Mouse (Mus musculus) ES-Bruce4 (cell line): ENCODE measurements around the gene Rerg. TPM values are rescaled to one million over a fixed set of nuclear protein-coding genes. Genes with fewer than 3 reads are reported as not detected.

Experiments
- H3K27ac ChIP-seq: 2 replicates; pipeline ENCODE4 v1.5.1; 2012; ENCODE audit warnings: low read length, inconsistent platforms; ENCODE audit not compliant: insufficient read depth
- H3K27me3 ChIP-seq: 2 replicates; pipeline ENCODE4 v1.6.1; 2012; ENCODE audit warnings: mild to moderate bottlenecking, low read length, inconsistent platforms; ENCODE audit not compliant: control insufficient read depth, poor library complexity, insufficient read depth, severe bottlenecking
- H3K36me3 ChIP-seq: 2 replicates; pipeline ENCODE4 v1.6.1; 2012; ENCODE audit warnings: inconsistent platforms, mild to moderate bottlenecking, low read length, moderate library complexity; ENCODE audit not compliant: control insufficient read depth, poor library complexity, insufficient read depth, severe bottlenecking
- H3K4me1 ChIP-seq: one replicate; pipeline ENCODE4 v1.8.1; 2011; ENCODE audit warnings: low read length; ENCODE audit not compliant: control insufficient read depth, insufficient read depth
- H3K4me3 ChIP-seq: 2 replicates; pipeline ENCODE4 v1.5.1; 2011; ENCODE audit warnings: low read depth, mild to moderate bottlenecking, low read length
- H3K9ac ChIP-seq: 2 replicates; pipeline ENCODE4 v1.6.1; 2012; ENCODE audit warnings: low read depth, mild to moderate bottlenecking, inconsistent platforms; ENCODE audit not compliant: poor library complexity, severe bottlenecking
- H3K9me3 ChIP-seq: replicated peaks from 2 replicates; pipeline ENCODE4 v1.6.1; 2012; ENCODE audit warnings: mild to moderate bottlenecking, low read length, inconsistent platforms; ENCODE audit not compliant: control insufficient read depth, poor library complexity, insufficient read depth, severe bottlenecking
- CTCF ChIP-seq: IDR thresholded peaks from one replicate; pipeline ENCODE4 v1.8.1; 2011; ENCODE audit warnings: low read depth, low read length
- EP300 ChIP-seq: IDR thresholded peaks from 2 replicates; pipeline ENCODE4 v1.6.1; 2011; ENCODE audit warnings: low read depth, low read length; ENCODE audit not compliant: insufficient read depth
- POLR2A ChIP-seq: IDR thresholded peaks from one replicate; pipeline ENCODE4 v1.8.1; 2011; ENCODE audit warnings: low read length; ENCODE audit not compliant: insufficient read depth
- polyA plus RNA-seq: library from polyadenylated mRNA; stranded (reverse); fragments of >200 nt; gene quantifications from 2 replicates; pipeline ENCODE4 v1.2.4, GENCODE M21; 2011; ENCODE audit warnings: low read depth; ENCODE audit not compliant: missing spikeins, insufficient read depth, insufficient read length

Rerg gene
- polyA plus RNA-seq, 1 experiment = not detected

- H3K9ac ChIP-seq = no peak overlapping the region
- H3K27ac ChIP-seq = no peak overlapping the region
- TF ChIP-seq EP300 = no peak
- no peaks in the 10 kb centered on the region for H3K27me3 ChIP-seq
- peaks cover 2% of the 10 kb centered on the region for H3K4me1 ChIP-seq
- no peaks in the 10 kb centered on the region for H3K36me3 ChIP-seq
- no peak overlapping the region for H3K4me3 ChIP-seq
- no peaks in the 10 kb centered on the region for H3K9me3 ChIP-seq
These were observed 19.3 kb downstream of the Rerg start for GRCm38 (mm10) chr6:137151015-137151414.

GRCm38 (mm10) chr6:137149833-137150232 lies 20.5 kb downstream of the Rerg start:
- no peak for TF ChIP-seq CTCF
- no peak for TF ChIP-seq POLR2A
- no peak for TF ChIP-seq EP300
- Histone ChIP-seq H3K36me3 (no peaks in the 10 kb centered on the region), H3K9me3 (no peaks in the 10 kb centered on the region), H3K9ac (no peak overlapping the region), H3K4me3 (no peak overlapping the region), H3K27me3 (no peaks in the 10 kb centered on the region), H3K27ac (no peak overlapping the region), H3K4me1 (no peaks in the 10 kb centered on the region)

GRCm38 (mm10) chr6:137146910-137147309 lies 23.4 kb downstream of the Rerg start:
- TF ChIP-seq POLR2A (no peak), EP300 (no peak), CTCF (no peak)

GRCm38 (mm10) chr6:137145611-137146010 lies 24.7 kb downstream of the Rerg start:
- TF ChIP-seq EP300 (no peak), CTCF (no peak), POLR2A (no peak)

More at GRCm38 (mm10) chr6:137146910-137147309, 23.4 kb downstream of the Rerg start:
- Histone ChIP-seq H3K4me1 (no peaks in the 10 kb centered on the region), H3K9ac (no peak overlapping the region), H3K27me3 (no peaks in the 10 kb centered on the region), H3K27ac (no peak overlapping the region), H3K9me3 (no peaks in the 10 kb centered on the region), H3K4me3 (no peak overlapping the region), H3K36me3 (no peaks in the 10 kb centered on the region)

GRCm38 (mm10) chr6:137144958-137145535 lies 25.2 kb downstream of the Rerg start:
- Histone ChIP-seq H3K27ac (no peak overlapping the region), H3K9me3 (no peaks in the 10 kb centered on the region)

More at GRCm38 (mm10) chr6:137145611-137146010, 24.7 kb downstream of the Rerg start:
- no peak overlapping the region for H3K9ac ChIP-seq
- no peak overlapping the region for H3K27ac ChIP-seq
- H3K4me3 ChIP-seq = no peak overlapping the region
- no peaks in the 10 kb centered on the region for H3K27me3 ChIP-seq
- no peaks in the 10 kb centered on the region for H3K9me3 ChIP-seq
- H3K4me1 ChIP-seq = no peaks in the 10 kb centered on the region
- no peaks in the 10 kb centered on the region for H3K36me3 ChIP-seq

GRCm38 (mm10) chr6:137144526-137144840 lies 25.8 kb downstream of the Rerg start:
- Histone ChIP-seq H3K4me1 (no peaks in the 10 kb centered on the region), H3K9me3 (no peaks in the 10 kb centered on the region), H3K27ac (no peak overlapping the region), H3K4me3 (no peak overlapping the region), H3K9ac (no peak overlapping the region), H3K27me3 (no peaks in the 10 kb centered on the region), H3K36me3 (no peaks in the 10 kb centered on the region)
- no peak for TF ChIP-seq CTCF
- no peak for TF ChIP-seq POLR2A
- TF ChIP-seq EP300 = no peak

More at GRCm38 (mm10) chr6:137144958-137145535, 25.2 kb downstream of the Rerg start:
- Histone ChIP-seq H3K4me3 (no peak overlapping the region), H3K27me3 (no peaks in the 10 kb centered on the region), H3K36me3 (no peaks in the 10 kb centered on the region), H3K9ac (no peak overlapping the region), H3K4me1 (no peaks in the 10 kb centered on the region)
- TF ChIP-seq CTCF (no peak), POLR2A (no peak), EP300 (no peak)
